Mouse (Mus musculus) G1E (cell line): ENCODE results near the gene Ell.

Source experiments
- CTCF ChIP-seq: IDR thresholded peaks from 2 replicates; pipeline ENCODE4 v1.5.1; 2012; ENCODE audit warnings: low read depth, low read length, inconsistent platforms, mixed read lengths
- GATA1 ChIP-seq: IDR thresholded peaks from 2 replicates; pipeline ENCODE4 v1.6.1; 2012; ENCODE audit warnings: borderline replicate concordance, low read length, inconsistent platforms, mixed read lengths
- GATA2 ChIP-seq: IDR thresholded peaks from 2 replicates; pipeline ENCODE4 v1.6.1; 2012; ENCODE audit warnings: low read depth, low read length, inconsistent platforms, borderline replicate concordance
- TAL1 ChIP-seq: conservative IDR thresholded peaks from 2 replicates; pipeline ENCODE4 v1.6.1; 2012; ENCODE audit warnings: low read depth, low read length, inconsistent platforms, mixed read lengths

DNA sequence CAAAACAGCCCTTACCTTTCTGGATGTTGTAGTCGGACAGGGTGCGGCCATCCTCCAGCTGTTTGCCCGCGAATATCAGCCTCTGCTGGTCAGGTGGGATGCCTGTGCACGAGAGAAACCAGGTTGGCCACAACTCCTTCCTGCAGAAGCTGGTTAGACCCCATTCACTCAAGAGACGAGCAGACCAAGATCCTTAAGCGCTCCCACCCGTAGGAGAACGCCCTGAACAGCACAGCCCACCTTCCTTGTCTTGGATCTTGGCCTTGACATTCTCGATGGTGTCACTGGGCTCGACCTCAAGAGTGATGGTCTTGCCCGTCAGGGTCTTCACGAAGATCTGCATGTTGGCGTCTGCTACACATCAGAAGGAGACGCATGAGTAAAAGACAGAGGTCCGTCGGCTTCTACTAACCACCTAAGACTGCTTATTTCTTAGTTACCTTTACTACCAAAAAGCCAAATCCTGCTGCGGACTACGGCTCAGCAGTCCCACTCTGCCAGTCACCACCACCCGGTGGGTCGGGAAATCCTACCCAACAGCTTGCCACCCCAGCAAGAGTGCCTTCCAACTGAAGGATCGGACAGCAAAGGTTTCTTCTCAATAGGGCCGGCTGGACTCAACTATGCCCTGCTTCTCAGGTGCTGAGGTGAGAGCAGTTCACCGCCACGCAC is 29.8 kb upstream of the Ell start:
- TF ChIP-seq GATA1 (no peak), CTCF (no peak), GATA2 (no peak), TAL1 (no peak)
